8 mouse cellular contexts compared by ENCODE assay signal in genomic region chr1:97662324-97662723, GRCm38 (mm10). TPM values are rescaled to one million over a fixed set of nuclear protein-coding genes. Genes with fewer than 3 reads are reported as not detected.
A peak's percentile ranks its signal among the peaks of the same experiment; 100 is the strongest.
DNase-seq lines count a peak whose midpoint lies in the region; ATAC-seq and TF ChIP-seq lines count a peak whose summit lies in the region.

No protein-coding gene starts in this region.

- intact Hi-C loops in heart, adult 2 months (cut with DNase I), result loop anchor here (5.0 kb wide), 1 partner anchor 105 kb away; no protein-coding TSS in a partner anchor
- intact Hi-C loops in heart, postnatal 14 days (cut with DNase I), result no loop called here
- intact Hi-C loops in gastrocnemius, postnatal 14 days (cut with DNase I; ENCODE audit: low total_unique reads), result no loop called here

- H3K27ac ChIP-seq in heart, adult 2 months, result peak overlapping the region; percentile 77
- peak overlapping the region; percentile 90 for H3K27ac ChIP-seq in heart, embryonic 15.5 days
- peak overlapping the region; percentile 88 for H3K27ac ChIP-seq in small intestine, adult 2 months (ENCODE audit: insufficient read depth, low read depth, low read length)

- H3K79me2 ChIP-seq in heart, adult 2 months (replicated peaks; ENCODE audit: control insufficient read depth, insufficient read depth, low read length), result no peaks in the 10 kb centered on the region

- TF ChIP-seq POLR2A in heart, adult 2 months (IDR thresholded peaks at IDR 0.05; ENCODE audit: insufficient read depth, low read depth, low read length), result no peak
- no peak for TF ChIP-seq POLR2A in lung, adult 2 months (IDR thresholded peaks at IDR 0.05; ENCODE audit: borderline replicate concordance, extremely low read depth, low read depth, low read length)
- TF ChIP-seq POLR2A in small intestine, adult 2 months (IDR thresholded peaks at IDR 0.05; ENCODE audit: low read depth, low read length), result no peak

- no peaks in the 10 kb centered on the region for H3K27me3 ChIP-seq in heart, adult 2 months (ENCODE audit: control insufficient read depth, insufficient read depth, low read length)
- no peaks in the 10 kb centered on the region for H3K27me3 ChIP-seq in heart, embryonic 15.5 days
- H3K27me3 ChIP-seq in small intestine, adult 2 months (ENCODE audit: control insufficient read depth, insufficient read depth, low read length), result no peaks in the 10 kb centered on the region; the same call in 1 of the 2 replicates

- H3K9ac ChIP-seq in heart, adult 2 months (ENCODE audit: low read depth, low read length), result peak overlapping the region; percentile 88
- peak overlapping the region; percentile 84 for H3K9ac ChIP-seq in heart, embryonic 15.5 days

- WGBS in heart, adult 2 months, result 22% methylated on average over 7 of the region's 7 CpGs
- 20% methylated on average over 7 of the region's 7 CpGs for WGBS in heart, embryonic 15.5 days
- 8% methylated on average over 7 of the region's 7 CpGs for WGBS in lung, adult 2 months
- 12% methylated on average over 7 of the region's 7 CpGs for WGBS in small intestine, adult 2 months

- DNase-seq in heart, adult 2 months, result no peak
- DNase-seq in heart, postnatal 14 days, result no peak
- peak; percentile 17 for DNase-seq in MN1 (ENCODE audit: low spot score)
- DNase-seq in lung, adult 2 months, result no peak
- DNase-seq in gastrocnemius, postnatal 14 days, result no peak
- DNase-seq in frontal cortex, postnatal 10 days (ENCODE audit: low spot score in 2 of 2), result no peak

- peaks cover 3% of the 10 kb centered on the region for H3K36me3 ChIP-seq in heart, adult 2 months (ENCODE audit: control insufficient read depth, insufficient read depth, low read length)
- H3K36me3 ChIP-seq in heart, embryonic 15.5 days, result no peaks in the 10 kb centered on the region
- H3K36me3 ChIP-seq in small intestine, adult 2 months (ENCODE audit: control insufficient read depth, insufficient read depth, low read length), result no peaks in the 10 kb centered on the region

- no peak for TF ChIP-seq CTCF in heart, adult 2 months (IDR thresholded peaks at IDR 0.05)
- no peak for TF ChIP-seq CTCF in lung, adult 2 months (IDR thresholded peaks at IDR 0.05; ENCODE audit: insufficient read depth, low read length)
- no peak for TF ChIP-seq CTCF in small intestine, adult 2 months (IDR thresholded peaks at IDR 0.05; ENCODE audit: extremely low read depth, insufficient read length, insufficient replicate concordance, low read depth, low read length)

- H3K4me3 ChIP-seq in heart, adult 2 months, result peak overlapping the region; percentile 90
- peak overlapping the region; percentile 96 for H3K4me3 ChIP-seq in heart, embryonic 15.5 days
- H3K4me3 ChIP-seq in lung, adult 2 months (replicated peaks; ENCODE audit: extremely low read depth, low read depth, low read length), result peak overlapping the region; percentile 97
- H3K4me3 ChIP-seq in small intestine, adult 2 months (ENCODE audit: low read depth, low read length), result peak overlapping the region; percentile 99

- peaks cover 4% of the 10 kb centered on the region for H3K4me1 ChIP-seq in heart, adult 2 months (ENCODE audit: control insufficient read depth, insufficient read depth, low read length)
- H3K4me1 ChIP-seq in heart, embryonic 15.5 days (replicated peaks), result peaks cover 18% of the 10 kb centered on the region
- H3K4me1 ChIP-seq in lung, adult 2 months (ENCODE audit: control insufficient read depth, insufficient read depth, low read length), result peaks cover 11% of the 10 kb centered on the region
- H3K4me1 ChIP-seq in small intestine, adult 2 months (ENCODE audit: control insufficient read depth, insufficient read depth, insufficient read length, low read length), result peaks cover 11% of the 10 kb centered on the region; the same call in 1 of the 2 replicates

- H3K9me3 ChIP-seq in heart, embryonic 15.5 days (replicated peaks), result no peaks in the 10 kb centered on the region

- no peak for TF ChIP-seq EP300 in heart, adult 2 months (IDR thresholded peaks at IDR 0.05; ENCODE audit: insufficient read depth, low read depth, low read length)

- no peak for ATAC-seq in heart, embryonic 15.5 days (replicated peaks; ENCODE audit: insufficient number of reproducible peaks, insufficient read depth, low FRiP score, low read depth)

- peak overlapping the region; percentile 89 for H3K4me2 ChIP-seq in heart, embryonic 15.5 days

RNA-seq across cellular contexts. Expression of gene D1Ertd622e, which starts 0.5 kb away (rescaled TPM):
- 1 to 10 TPM; 4.4 to 4.5 TPM for total RNA-seq in heart, adult 2 months (2021)
- polyA plus RNA-seq in heart, adult 2 months (2012; rRNA removed), result 3.1 and 4.3 TPM in 2 replicates
- 1 to 10 TPM; 5.2 to 7.2 TPM for total RNA-seq in heart, postnatal 14 days (2021)
- polyA plus RNA-seq in heart, embryonic 15.5 days (2015; fragmentation: Nextera tagmentation; extraction: Ambion mirVana), result 8.6 and 11.0 TPM in 2 replicates
- polyA plus RNA-seq in lung, adult 2 months (2012; rRNA removed), result 12.0 and 13.7 TPM in 2 replicates
- 24.9 and 49.4 TPM in 2 replicates for polyA plus RNA-seq in small intestine, adult 2 months (2012; rRNA removed)
- total RNA-seq in gastrocnemius, postnatal 14 days (2021), result 10 to 100 TPM; 14.9 to 31.9 TPM
